Mouse (Mus musculus) midbrain, postnatal 0 days (tissue): ENCODE measurements around the gene Sp7. TPM values are rescaled to one million over a fixed set of nuclear protein-coding genes. Genes with fewer than 3 reads are reported as not detected.
A peak's percentile ranks its signal among the peaks of the same experiment; 100 is the strongest.

Experiments
- ATAC-seq: fragments of 200-750 bp; cut with Nextera tagmentation; 2 replicates; pipeline ENCODE4 v1.8.0; 2017; ENCODE audit warnings: moderate number of reproducible peaks, mild to moderate bottlenecking, moderate TSS enrichment, moderate library complexity; ENCODE audit not compliant: low FRiP score
- DNase-seq: peaks from one replicate; pipeline ENCODE4 v3.0.0-alpha.2; 2015; ENCODE audit warnings: low spot score
- H3K27ac ChIP-seq: fragments of 300-500 bp; sonication (generic); 2 replicates; pipeline ENCODE4 v1.5.1; 2014; ENCODE audit warnings: low read depth, mild to moderate bottlenecking, low read length, mixed read lengths
- H3K27me3 ChIP-seq: fragments of 300-500 bp; sonication (generic); 2 replicates; pipeline ENCODE4 v1.6.1; 2014; ENCODE audit warnings: low read length, control low read depth, mixed read lengths; ENCODE audit not compliant: insufficient read depth
- H3K36me3 ChIP-seq: fragments of 300-500 bp; sonication (generic); 2 replicates; pipeline ENCODE4 v1.6.1; 2014; ENCODE audit warnings: low read length, control low read depth, mixed read lengths; ENCODE audit not compliant: insufficient read depth
- H3K4me1 ChIP-seq: fragments of 300-500 bp; sonication (generic); 2 replicates; pipeline ENCODE4 v1.6.1; 2014; ENCODE audit warnings: mild to moderate bottlenecking, control low read depth, antibody characterized with exemption, low read length, mixed read lengths; ENCODE audit not compliant: insufficient read depth
- H3K4me2 ChIP-seq: fragments of 300-500 bp; sonication (generic); 2 replicates; pipeline ENCODE4 v1.6.1; 2014; ENCODE audit warnings: low read depth, mild to moderate bottlenecking, low read length, mixed read lengths; ENCODE audit not compliant: poor library complexity, severe bottlenecking
- H3K4me3 ChIP-seq: fragments of 300-500 bp; sonication (generic); 2 replicates; pipeline ENCODE4 v1.5.1; 2014; ENCODE audit warnings: low read depth, mild to moderate bottlenecking, low read length, moderate library complexity
- H3K9ac ChIP-seq: fragments of 300-500 bp; sonication (generic); replicated peaks from 2 replicates; pipeline ENCODE4 v1.6.1; 2014; ENCODE audit warnings: mild to moderate bottlenecking, low read length, moderate library complexity, mixed read lengths; ENCODE audit not compliant: poor library complexity, severe bottlenecking
- H3K9me3 ChIP-seq: fragments of 300-500 bp; sonication (generic); 2 replicates; pipeline ENCODE4 v1.6.1; 2016; ENCODE audit warnings: low read length, control low read depth
- CTCF ChIP-seq: IDR thresholded peaks from 2 replicates; pipeline ENCODE4 v1.5.1; 2016; ENCODE audit warnings: antibody characterized with exemption, mild to moderate bottlenecking
- WGBS: fragments of 180-500 bp; shearing (Covaris S2); extraction: QIAGEN DNeasy Blood & Tissue Kit; methylation state at CpG from one replicate; pipeline ENCODE4 v1.1.7; 2014; 5-methylcytosine and 5-hydroxymethylcytosine counted together
- polyA plus RNA-seq: library from polyadenylated mRNA; unstranded; fragments of >200 nt; fragmentation: Nextera tagmentation; extraction: Ambion mirVana; gene quantifications from 2 replicates; pipeline ENCODE4 v1.2.1, GENCODE M21; 2015
- total RNA-seq: library from RNA; depleted of rRNA; stranded (reverse); fragments of >200 nt; gene quantifications from 2 replicates; pipeline ENCODE4 v1.2.3, GENCODE M21; 2014

Sp7 gene
- total and polyA plus RNA-seq, 2 experiments from 2014 or later, result 0.10 to 0.60 TPM

GRCm38 (mm10) chr15:102350942-102351291 lies 16.1 kb downstream of the Sp7 start:
- peaks cover 8% of the 10 kb centered on the region; the same call in 1 of the 2 replicates for H3K36me3 ChIP-seq

GRCm38 (mm10) chr15:102350138-102350941 lies 16.6 kb downstream of the Sp7 start, which contains the start of gene Aaas:
Gene Aaas, minus strand, starts transcription at chr15:102350771.
- H3K36me3 ChIP-seq, result peaks cover 13% of the 10 kb centered on the region; the same call in 1 of the 2 replicates
- no peaks in the 10 kb centered on the region for H3K27me3 ChIP-seq
- ATAC-seq (peak; percentile 89), DNase-seq (peak; percentile 96)
- WGBS, result under 1% methylated on average over 56 of the region's 56 CpGs
- peak within 1 kb of the TSS; percentile 74 for H3K9ac ChIP-seq
- H3K27ac ChIP-seq, result peak within 1 kb of the TSS; percentile 62
- peak within 1 kb of the TSS; percentile 74 for H3K4me3 ChIP-seq
- peaks cover 3% of the 10 kb centered on the region; the same call in 1 of the 2 replicates for H3K4me1 ChIP-seq
- no peaks in the 10 kb centered on the region for H3K9me3 ChIP-seq
- TF ChIP-seq CTCF, result peak; percentile 89
- peak within 1 kb of the TSS; percentile 93 for H3K4me2 ChIP-seq

More at GRCm38 (mm10) chr15:102350942-102351291, 16.1 kb downstream of the Sp7 start:
- Histone ChIP-seq H3K27me3 (0 out of 2 replicates have a peak, but pooled peaks cover 6% of the 10 kb centered on the region), H3K27ac (peak overlapping the region; percentile 62; the same call in 1 of the 2 replicates), H3K4me2 (peak overlapping the region; percentile 93), H3K4me1 (peaks cover 8% of the 10 kb centered on the region), H3K9me3 (no peaks in the 10 kb centered on the region), H3K9ac (no peak overlapping the region; the same call in 1 of the 2 replicates), H3K4me3 (peak overlapping the region; percentile 74)
- 11% methylated on average over 11 of the region's 11 CpGs for WGBS
- DNase-seq (no peak), ATAC-seq (peak; percentile 2; the same call in 1 of the 2 replicates)
- TF ChIP-seq CTCF, result no peak

GRCm38 (mm10) chr15:102346444-102346843 lies 20.5 kb downstream of the Sp7 start:
- Histone ChIP-seq H3K4me2 (no peak overlapping the region), H3K27me3 (no peaks in the 10 kb centered on the region), H3K27ac (no peak overlapping the region), H3K4me1 (0 out of 2 replicates have a peak, but pooled peaks cover 2% of the 10 kb centered on the region), H3K9ac (no peak overlapping the region), H3K9me3 (no peaks in the 10 kb centered on the region), H3K36me3 (peaks cover 15% of the 10 kb centered on the region; the same call in 1 of the 2 replicates), H3K4me3 (no peak overlapping the region)
- ATAC-seq (no peak), DNase-seq (no peak)
- no peak for TF ChIP-seq CTCF
- 92% methylated on average over 4 of the region's 4 CpGs for WGBS

- H3K4me3 ChIP-seq, result no peak overlapping the region
- H3K4me2 ChIP-seq, result no peak overlapping the region
- DNase-seq (no peak), ATAC-seq (no peak)
- no peak overlapping the region for H3K27ac ChIP-seq
- no peak for TF ChIP-seq CTCF
- no peaks in the 10 kb centered on the region for H3K4me1 ChIP-seq
- H3K9me3 ChIP-seq, result no peaks in the 10 kb centered on the region
- WGBS, result 96% methylated on average over 3 of the region's 3 CpGs
- H3K27me3 ChIP-seq, result no peaks in the 10 kb centered on the region
- H3K9ac ChIP-seq, result no peak overlapping the region
- H3K36me3 ChIP-seq, result peaks cover 24% of the 10 kb centered on the region
These were observed 22.5 kb downstream of the Sp7 start for GRCm38 (mm10) chr15:102344490-102344889.

- WGBS, result 3% methylated on average over 1 of the region's 1 CpGs
- Histone ChIP-seq H3K27ac (no peak overlapping the region), H3K9me3 (no peaks in the 10 kb centered on the region), H3K36me3 (peaks cover 51% of the 10 kb centered on the region), H3K4me3 (no peak overlapping the region), H3K4me1 (no peaks in the 10 kb centered on the region), H3K4me2 (no peak overlapping the region), H3K9ac (no peak overlapping the region), H3K27me3 (no peaks in the 10 kb centered on the region)
- no peak for ATAC-seq
- peak; percentile 28 for DNase-seq
- TF ChIP-seq CTCF, result peak; percentile 71
These were observed 25.4 kb downstream of the Sp7 start for GRCm38 (mm10) chr15:102341580-102341979.

- 71% methylated on average over 5 of the region's 5 CpGs for WGBS
These were observed 27.4 kb downstream of the Sp7 start for GRCm38 (mm10) chr15:102339612-102340011.

More at GRCm38 (mm10) chr15:102339612-102340011, 27.4 kb downstream of the Sp7 start:
- Histone ChIP-seq H3K4me3 (no peak overlapping the region), H3K4me2 (no peak overlapping the region), H3K9me3 (no peaks in the 10 kb centered on the region), H3K36me3 (peaks cover 42% of the 10 kb centered on the region), H3K4me1 (no peaks in the 10 kb centered on the region), H3K27me3 (no peaks in the 10 kb centered on the region), H3K9ac (no peak overlapping the region), H3K27ac (no peak overlapping the region)
- ATAC-seq (no peak), DNase-seq (no peak)
- no peak for TF ChIP-seq CTCF
